Mouse (Mus musculus) kidney, adult 2 months (tissue): ENCODE results near the gene Rps16. TPM values are rescaled to one million over a fixed set of nuclear protein-coding genes. Genes with fewer than 3 reads are reported as not detected.

Experiments used
- DNase-seq: peaks from one replicate; pipeline ENCODE4 v3.0.0; 2021
- H3K27ac ChIP-seq: fragments of 200-500 bp; 2 replicates; pipeline ENCODE4 v1.5.1; 2012; ENCODE audit warnings: low read depth, low read length, control low read depth, inconsistent platforms; ENCODE audit not compliant: insufficient read depth
- H3K27me3 ChIP-seq: fragments of 200-500 bp; replicated peaks from 2 replicates; pipeline ENCODE4 v1.6.1; 2012; ENCODE audit warnings: mild to moderate bottlenecking, moderate library complexity, low read length, inconsistent platforms; ENCODE audit not compliant: control insufficient read depth, insufficient read depth
- H3K36me3 ChIP-seq: fragments of 200-500 bp; 2 replicates; pipeline ENCODE4 v1.6.1; 2012; ENCODE audit warnings: mild to moderate bottlenecking, moderate library complexity, low read length, inconsistent platforms; ENCODE audit not compliant: control insufficient read depth, insufficient read depth
- H3K4me1 ChIP-seq: fragments of 200-500 bp; 2 replicates; pipeline ENCODE4 v1.6.1; 2011; ENCODE audit warnings: low read length; ENCODE audit not compliant: control insufficient read depth, insufficient read depth
- H3K4me3 ChIP-seq: fragments of 200-500 bp; 2 replicates; pipeline ENCODE4 v1.5.1; 2011; ENCODE audit warnings: mild to moderate bottlenecking, low read depth, low read length, control low read depth; ENCODE audit not compliant: insufficient read depth
- CTCF ChIP-seq: fragments of 200-500 bp; conservative IDR thresholded peaks from 2 replicates; pipeline ENCODE4 v1.5.1; 2011; ENCODE audit warnings: low read depth, mild to moderate bottlenecking, control low read depth, low read length, moderate library complexity, mixed read lengths; ENCODE audit not compliant: insufficient read depth, insufficient read length
- POLR2A ChIP-seq: fragments of 200-500 bp; IDR thresholded peaks from one replicate; pipeline ENCODE4 v1.6.1; 2011; ENCODE audit warnings: low read depth, low read length, control low read depth
- WGBS: fragments of 180-500 bp; shearing (Covaris S2); methylation state at CpG from one replicate; pipeline ENCODE4 v1.1.7; 2018; 5-methylcytosine and 5-hydroxymethylcytosine counted together
- polyA plus RNA-seq: library from polyadenylated mRNA; depleted of rRNA; stranded (reverse); fragments of >200 nt; gene quantifications from 2 replicates; pipeline ENCODE4 v1.2.3, GENCODE M21; 2012; rRNA removed

The Rps16 gene
- polyA plus RNA-seq, result 724 and 951 TPM in 2 replicates

- TF ChIP-seq POLR2A, result peak; percentile 56
- TF ChIP-seq CTCF, result no peak
- Histone ChIP-seq H3K27ac (peak within 1 kb of the TSS; percentile 83), H3K27me3 (no peaks in the 10 kb centered on the region), H3K4me3 (peak within 1 kb of the TSS; percentile 96), H3K4me1 (peaks cover 9% of the 10 kb centered on the region), H3K36me3 (no peaks in the 10 kb centered on the region)
- DNase-seq, result peak; percentile 98
- WGBS, result under 1% methylated on average over 50 of the region's 50 CpGs
Measured at GRCm38 (mm10) chr7:28350155-28350883, at the start of gene Rps16. Gene Rps16, plus strand, starts transcription at chr7:28350652.

- Histone ChIP-seq H3K4me1 (no peaks in the 10 kb centered on the region), H3K27ac (no peak within 1 kb of the TSS), H3K36me3 (no peaks in the 10 kb centered on the region), H3K27me3 (no peaks in the 10 kb centered on the region), H3K4me3 (no peak within 1 kb of the TSS)
- DNase-seq, result peak; percentile 43
- TF ChIP-seq POLR2A (no peak), CTCF (peak; percentile 50)
- 3% methylated on average over 30 of the region's 30 CpGs for WGBS
Measured at GRCm38 (mm10) chr7:28301616-28302433, 48.6 kb upstream of the Rps16 start, which contains the start of gene Dll3. Gene Dll3, minus strand, starts transcription at chr7:28302238.

GRCm38 (mm10) chr7:28305641-28306040 lies 44.8 kb upstream of the Rps16 start:
- WGBS, result 60% methylated on average over 10 of the region's 10 CpGs
- TF ChIP-seq POLR2A, result no peak
- no peak for TF ChIP-seq CTCF
- DNase-seq, result peak; percentile 80
- H3K27me3 ChIP-seq, result no peaks in the 10 kb centered on the region
- no peak overlapping the region for H3K4me3 ChIP-seq
- H3K36me3 ChIP-seq, result no peaks in the 10 kb centered on the region
- peak overlapping the region; percentile 17; the same call in 1 of the 2 replicates for H3K27ac ChIP-seq
- no peaks in the 10 kb centered on the region for H3K4me1 ChIP-seq

GRCm38 (mm10) chr7:28306216-28306615 lies 44.2 kb upstream of the Rps16 start:
- Histone ChIP-seq H3K36me3 (no peaks in the 10 kb centered on the region), H3K27ac (peak overlapping the region; percentile 49), H3K4me3 (no peak overlapping the region), H3K4me1 (0 out of 2 replicates have a peak, but pooled peaks cover 3% of the 10 kb centered on the region), H3K27me3 (no peaks in the 10 kb centered on the region)
- peak; percentile 87 for DNase-seq
- WGBS, result 73% methylated on average over 8 of the region's 8 CpGs
- TF ChIP-seq POLR2A (no peak), CTCF (no peak)

GRCm38 (mm10) chr7:28309737-28310136 lies 40.7 kb upstream of the Rps16 start:
- H3K27me3 ChIP-seq, result no peaks in the 10 kb centered on the region
- peaks cover 4% of the 10 kb centered on the region; the same call in 1 of the 2 replicates for H3K4me1 ChIP-seq
- no peak overlapping the region for H3K4me3 ChIP-seq
- H3K36me3 ChIP-seq, result no peaks in the 10 kb centered on the region
- 51% methylated on average over 9 of the region's 9 CpGs for WGBS
- no peak overlapping the region for H3K27ac ChIP-seq
- DNase-seq, result no peak
- no peak for TF ChIP-seq POLR2A
- no peak for TF ChIP-seq CTCF

DNA sequence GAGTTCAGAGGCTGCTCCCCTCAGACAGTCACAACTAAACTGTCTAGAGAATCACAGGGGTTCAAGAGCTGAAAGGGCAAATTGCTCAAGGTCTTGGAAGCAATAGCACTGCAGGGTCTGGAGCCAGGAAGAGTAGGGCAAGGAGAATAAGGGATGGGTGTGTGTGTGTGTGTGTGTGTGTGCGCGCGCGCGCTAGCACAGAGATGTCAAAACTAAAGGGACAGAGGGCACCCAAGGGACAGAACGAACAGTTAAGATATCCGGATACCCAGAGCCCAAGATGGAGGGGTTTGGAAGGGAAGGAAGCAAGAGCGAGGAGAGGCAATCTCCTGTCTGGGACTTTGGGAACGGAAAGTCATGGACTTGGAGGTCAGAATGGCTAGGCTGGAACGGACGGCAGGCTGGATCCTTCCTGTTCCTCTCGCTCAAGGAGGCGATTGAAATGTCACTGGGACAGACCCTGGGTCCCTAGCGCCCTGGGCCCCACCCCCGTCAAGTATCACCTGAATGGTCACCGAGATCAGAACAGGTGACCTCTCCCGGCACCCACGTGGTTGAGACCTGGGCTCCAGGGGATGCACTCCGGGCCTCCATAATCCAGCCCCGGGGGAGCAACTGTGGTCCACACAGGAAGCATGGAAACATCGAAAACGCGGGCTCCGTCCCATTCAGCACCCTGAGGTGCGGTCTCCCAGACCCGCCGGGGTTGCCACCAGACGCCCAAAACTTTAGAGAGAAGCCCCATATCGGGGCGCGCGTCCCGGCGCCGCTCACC lies 39.1 kb upstream of the Rps16 start:
- 4% methylated on average over 35 of the region's 35 CpGs for WGBS
- Histone ChIP-seq H3K4me3 (peak overlapping the region; percentile 73), H3K36me3 (0 out of 2 replicates have a peak, but pooled peaks cover 2% of the 10 kb centered on the region), H3K27me3 (no peaks in the 10 kb centered on the region), H3K4me1 (peaks cover 4% of the 10 kb centered on the region; the same call in 1 of the 2 replicates), H3K27ac (no peak overlapping the region)
- DNase-seq, result peak; percentile 18
- TF ChIP-seq POLR2A, result no peak
- no peak for TF ChIP-seq CTCF
